Mouse (Mus musculus): ENCODE results near the gene Schip1. TPM values are rescaled to one million over a fixed set of nuclear protein-coding genes. Genes with fewer than 3 reads are reported as not detected.

The Schip1 gene
- 114 and 140 TPM in 2 replicates for total RNA-seq (2014; rRNA removed)
- polyA plus RNA-seq (2015; fragmentation: Nextera tagmentation; extraction: Ambion mirVana) = 192 and 204 TPM in 2 replicates

- H3K4me2 ChIP-seq (ENCODE audit: low read depth) = no peak within 1 kb of the TSS
- no peaks in the 10 kb centered on the region for H3K4me1 ChIP-seq (ENCODE audit: insufficient read depth)
- H3K4me3 ChIP-seq (ENCODE audit: low read depth, low read length) = no peak within 1 kb of the TSS
- DNase-seq (no peak), ATAC-seq (no peak)
- no peak for TF ChIP-seq CTCF (IDR thresholded peaks at IDR 0.05; ENCODE audit: low read depth)
- no peak within 1 kb of the TSS for H3K9ac ChIP-seq
- H3K36me3 ChIP-seq (ENCODE audit: insufficient read depth) = no peaks in the 10 kb centered on the region
- WGBS = 41% methylated on average over 12 of the region's 12 CpGs
- H3K9me3 ChIP-seq (ENCODE audit: low read length) = no peaks in the 10 kb centered on the region
- no peak within 1 kb of the TSS for H3K27ac ChIP-seq (ENCODE audit: low read depth, low read length)
- no peaks in the 10 kb centered on the region for H3K27me3 ChIP-seq (ENCODE audit: insufficient read depth, low read length)
Observed at GRCm38 (mm10) chr3:68064731-68065130, at the start of gene Schip1. Gene Schip1 (plus strand): TSS chr3:68064802.

GRCm38 (mm10) chr3:68015786-68016185 lies 48.8 kb upstream of the Schip1 start:
- DNase-seq = no peak
- no peak overlapping the region for H3K4me2 ChIP-seq (ENCODE audit: low read depth)
- 8% methylated on average over 1 of the region's 1 CpGs for WGBS
- H3K27ac ChIP-seq (ENCODE audit: low read depth, low read length) = no peak overlapping the region
- no peaks in the 10 kb centered on the region for H3K27me3 ChIP-seq (ENCODE audit: insufficient read depth, low read length)
- no peak for TF ChIP-seq CTCF (IDR thresholded peaks at IDR 0.05; ENCODE audit: low read depth)
- no peaks in the 10 kb centered on the region for H3K4me1 ChIP-seq (ENCODE audit: insufficient read depth)
- H3K36me3 ChIP-seq (ENCODE audit: insufficient read depth) = no peaks in the 10 kb centered on the region
- ATAC-seq = no peak
- no peak overlapping the region for H3K9ac ChIP-seq
- H3K4me3 ChIP-seq (ENCODE audit: low read depth, low read length) = no peak overlapping the region
- H3K9me3 ChIP-seq (ENCODE audit: low read length) = no peaks in the 10 kb centered on the region

- no peaks in the 10 kb centered on the region for H3K36me3 ChIP-seq (ENCODE audit: insufficient read depth)
- TF ChIP-seq CTCF (IDR thresholded peaks at IDR 0.05; ENCODE audit: low read depth) = no peak
- H3K27ac ChIP-seq (ENCODE audit: low read depth, low read length) = no peak overlapping the region
- WGBS = 32% methylated on average over 4 of the region's 4 CpGs
- H3K9ac ChIP-seq = no peak overlapping the region
- no peaks in the 10 kb centered on the region for H3K27me3 ChIP-seq (ENCODE audit: insufficient read depth, low read length)
- H3K9me3 ChIP-seq (ENCODE audit: low read length) = no peaks in the 10 kb centered on the region
- DNase-seq (no peak), ATAC-seq (no peak)
- H3K4me2 ChIP-seq (ENCODE audit: low read depth) = no peak overlapping the region
- no peak overlapping the region for H3K4me3 ChIP-seq (ENCODE audit: low read depth, low read length)
- no peaks in the 10 kb centered on the region for H3K4me1 ChIP-seq (ENCODE audit: insufficient read depth)
Observed at GRCm38 (mm10) chr3:68019401-68019800, 45.2 kb upstream of the Schip1 start.

GRCm38 (mm10) chr3:68036097-68036496 lies 28.5 kb upstream of the Schip1 start:
- WGBS = 31% methylated on average over 3 of the region's 3 CpGs
- no peak overlapping the region for H3K27ac ChIP-seq (ENCODE audit: low read depth, low read length)
- H3K9ac ChIP-seq = no peak overlapping the region
- H3K4me1 ChIP-seq (ENCODE audit: insufficient read depth) = no peaks in the 10 kb centered on the region
- no peak overlapping the region for H3K4me2 ChIP-seq (ENCODE audit: low read depth)
- ATAC-seq (no peak), DNase-seq (no peak)
- TF ChIP-seq CTCF (IDR thresholded peaks at IDR 0.05; ENCODE audit: low read depth) = no peak
- no peaks in the 10 kb centered on the region for H3K36me3 ChIP-seq (ENCODE audit: insufficient read depth)
- no peak overlapping the region for H3K4me3 ChIP-seq (ENCODE audit: low read depth, low read length)
- no peaks in the 10 kb centered on the region for H3K27me3 ChIP-seq (ENCODE audit: insufficient read depth, low read length)
- H3K9me3 ChIP-seq (ENCODE audit: low read length) = no peaks in the 10 kb centered on the region

- Histone ChIP-seq H3K36me3 (ENCODE audit: insufficient read depth) (no peaks in the 10 kb centered on the region), H3K4me2 (ENCODE audit: low read depth) (no peak overlapping the region), H3K27ac (ENCODE audit: low read depth, low read length) (no peak overlapping the region), H3K27me3 (ENCODE audit: insufficient read depth, low read length) (no peaks in the 10 kb centered on the region), H3K4me3 (ENCODE audit: low read depth, low read length) (no peak overlapping the region), H3K9me3 (ENCODE audit: low read length) (no peaks in the 10 kb centered on the region), H3K9ac (no peak overlapping the region), H3K4me1 (ENCODE audit: insufficient read depth) (0 out of 2 replicates have a peak, but pooled peaks cover 3% of the 10 kb centered on the region)
- DNase-seq (no peak), ATAC-seq (no peak)
- TF ChIP-seq CTCF (IDR thresholded peaks at IDR 0.05; ENCODE audit: low read depth) = no peak
- WGBS = 86% methylated on average over 2 of the region's 2 CpGs
Observed at GRCm38 (mm10) chr3:68042951-68043350, 21.7 kb upstream of the Schip1 start.

- H3K9me3 ChIP-seq (ENCODE audit: low read length) = no peaks in the 10 kb centered on the region
- no peaks in the 10 kb centered on the region for H3K36me3 ChIP-seq (ENCODE audit: insufficient read depth)
- peak; percentile 95 for TF ChIP-seq CTCF (IDR thresholded peaks at IDR 0.05; ENCODE audit: low read depth)
- 0 out of 2 replicates have a peak, but pooled peaks cover 3% of the 10 kb centered on the region for H3K4me1 ChIP-seq (ENCODE audit: insufficient read depth)
- no peak overlapping the region for H3K4me2 ChIP-seq (ENCODE audit: low read depth)
- peak; percentile 81 for ATAC-seq
- 52% methylated on average over 9 of the region's 9 CpGs for WGBS
- DNase-seq = peak; percentile 86
- H3K27ac ChIP-seq (ENCODE audit: low read depth, low read length) = no peak overlapping the region
- H3K9ac ChIP-seq = no peak overlapping the region
- H3K4me3 ChIP-seq (ENCODE audit: low read depth, low read length) = no peak overlapping the region
- H3K27me3 ChIP-seq (ENCODE audit: insufficient read depth, low read length) = no peaks in the 10 kb centered on the region
Observed at GRCm38 (mm10) chr3:68045475-68046416, 18.9 kb upstream of the Schip1 start.

- Histone ChIP-seq H3K27me3 (ENCODE audit: insufficient read depth, low read length) (no peaks in the 10 kb centered on the region), H3K9me3 (ENCODE audit: low read length) (no peaks in the 10 kb centered on the region), H3K4me1 (ENCODE audit: insufficient read depth) (no peaks in the 10 kb centered on the region), H3K27ac (ENCODE audit: low read depth, low read length) (no peak overlapping the region), H3K4me2 (ENCODE audit: low read depth) (no peak overlapping the region), H3K36me3 (ENCODE audit: insufficient read depth) (no peaks in the 10 kb centered on the region), H3K9ac (no peak overlapping the region), H3K4me3 (ENCODE audit: low read depth, low read length) (no peak overlapping the region)
- TF ChIP-seq CTCF (IDR thresholded peaks at IDR 0.05; ENCODE audit: low read depth) = peak; percentile 85
- DNase-seq = peak; percentile 71
- ATAC-seq = no peak
- 48% methylated on average over 2 of the region's 2 CpGs for WGBS
Observed at GRCm38 (mm10) chr3:68053538-68053937, 11.1 kb upstream of the Schip1 start.
